Mouse (Mus musculus) kidney, postnatal 0 days (tissue): ENCODE data around the gene Ctdspl2. TPM values are rescaled to one million over a fixed set of nuclear protein-coding genes. Genes with fewer than 3 reads are reported as not detected.

Experiments used
- ATAC-seq: fragments of 200-750 bp; cut with Nextera tagmentation; replicated peaks from 2 replicates; pipeline ENCODE4 v1.8.0; 2017; ENCODE audit warnings: low read depth, moderate number of reproducible peaks, moderate TSS enrichment, moderate library complexity; ENCODE audit not compliant: low FRiP score
- DNase-seq: peaks from one replicate; pipeline ENCODE4 v3.0.0-alpha.2; 2016; ENCODE audit warnings: low spot score
- H3K27ac ChIP-seq: fragments of 300-500 bp; sonication (generic); 2 replicates; pipeline ENCODE4 v1.5.1; 2014; ENCODE audit warnings: mild to moderate bottlenecking
- H3K27me3 ChIP-seq: fragments of 300-500 bp; sonication (generic); 2 replicates; pipeline ENCODE4 v1.6.1; 2014; ENCODE audit warnings: low read length, mixed read lengths; ENCODE audit not compliant: insufficient read depth
- H3K36me3 ChIP-seq: fragments of 300-500 bp; sonication (generic); 2 replicates; pipeline ENCODE4 v1.6.1; 2014; ENCODE audit warnings: low read length, mixed read lengths; ENCODE audit not compliant: insufficient read depth
- H3K4me1 ChIP-seq: fragments of 300-500 bp; sonication (generic); replicated peaks from 2 replicates; pipeline ENCODE4 v1.6.1; 2014; ENCODE audit warnings: antibody characterized with exemption, low read length, mixed read lengths; ENCODE audit not compliant: insufficient read depth
- H3K4me2 ChIP-seq: fragments of 300-500 bp; sonication (generic); 2 replicates; pipeline ENCODE4 v1.6.1; 2014; ENCODE audit warnings: mild to moderate bottlenecking, low read length, moderate library complexity, mixed read lengths
- H3K4me3 ChIP-seq: fragments of 300-500 bp; sonication (generic); replicated peaks from 2 replicates; pipeline ENCODE4 v1.5.1; 2014; ENCODE audit warnings: low read depth, low read length
- H3K9ac ChIP-seq: fragments of 300-500 bp; sonication (generic); 2 replicates; pipeline ENCODE4 v1.6.1; 2014; ENCODE audit warnings: low read depth, low read length
- H3K9me3 ChIP-seq: fragments of 300-500 bp; sonication (generic); replicated peaks from 2 replicates; pipeline ENCODE4 v1.6.1; 2016; ENCODE audit warnings: low read length, inconsistent platforms, mixed read lengths
- CTCF ChIP-seq: IDR thresholded peaks from 2 replicates; pipeline ENCODE4 v1.5.1; 2016; ENCODE audit warnings: antibody characterized with exemption, low read depth, mild to moderate bottlenecking, moderate library complexity
- WGBS: fragments of 180-500 bp; shearing (Covaris S2); extraction: QIAGEN DNeasy Blood & Tissue Kit; methylation state at CpG from one replicate; pipeline ENCODE4 v1.1.7; 2014; 5-methylcytosine and 5-hydroxymethylcytosine counted together
- microRNA-seq: library from miRNA; unstranded; fragments of <30 nt; microRNA quantifications from one replicate; pipeline ENCODE4, GENCODE M21; 2016
- polyA plus RNA-seq: library from polyadenylated mRNA; unstranded; fragments of >200 nt; fragmentation: Nextera tagmentation; extraction: Ambion mirVana; gene quantifications from 2 replicates; pipeline ENCODE4 v1.2.1, GENCODE M21; 2015

The Ctdspl2 gene
- polyA plus RNA-seq, 1 experiment from 2014 or later, result 38.9 TPM

DNA sequence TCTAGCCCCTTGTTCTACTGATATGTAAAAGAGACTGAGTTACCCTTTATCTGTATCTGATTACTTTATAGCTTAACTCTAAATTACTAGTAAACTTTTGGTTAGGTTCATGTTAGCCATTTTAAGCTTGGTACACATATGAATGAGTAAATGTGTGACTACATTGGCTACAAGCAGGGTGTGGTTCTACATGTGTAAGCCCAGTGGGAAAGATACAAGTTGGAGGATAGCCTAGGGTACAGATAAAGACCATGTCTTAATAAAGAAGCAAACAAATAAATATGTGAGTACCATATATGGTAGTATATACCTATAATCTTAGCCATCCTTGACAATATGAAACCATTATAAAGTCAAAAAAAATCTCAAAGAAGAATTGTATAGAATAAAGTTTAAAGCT is 88.1 kb downstream of the Ctdspl2 start:
- H3K4me1 ChIP-seq, result no peaks in the 10 kb centered on the region
- no peaks in the 10 kb centered on the region for H3K9me3 ChIP-seq
- no peak overlapping the region for H3K4me3 ChIP-seq
- ATAC-seq (no peak), DNase-seq (no peak)
- no peak overlapping the region for H3K4me2 ChIP-seq
- H3K27me3 ChIP-seq, result no peaks in the 10 kb centered on the region
- no peak overlapping the region for H3K9ac ChIP-seq
- no peak overlapping the region for H3K27ac ChIP-seq
- no peak for TF ChIP-seq CTCF
- peaks cover 10% of the 10 kb centered on the region; the same call in 1 of the 2 replicates for H3K36me3 ChIP-seq

- Histone ChIP-seq H3K9ac (no peak overlapping the region), H3K4me1 (no peaks in the 10 kb centered on the region), H3K27ac (no peak overlapping the region), H3K9me3 (no peaks in the 10 kb centered on the region), H3K36me3 (peaks cover 28% of the 10 kb centered on the region), H3K27me3 (no peaks in the 10 kb centered on the region), H3K4me2 (no peak overlapping the region), H3K4me3 (no peak overlapping the region)
- 91% methylated on average over 11 of the region's 11 CpGs for WGBS
- DNase-seq, result no peak
- no peak for ATAC-seq
- TF ChIP-seq CTCF, result no peak
These were observed 103.7 kb downstream of the Ctdspl2 start for GRCm38 (mm10) chr2:122059365-122060115.

Small RNA genes within 50 kb of the gene (microRNA-seq; reads per million reads assigned to microRNA genes)
- gene Gm47314, result not detected

Other genes with a start within 250 kb of the Ctdspl2 start
- 0.37 and 0.42 TPM in 2 replicates for gene Frmd5, start 148.9 kb upstream of the Ctdspl2 start, polyA plus RNA-seq
- 21.3 and 23.2 TPM in 2 replicates for gene Casc4, start 89.0 kb upstream of the Ctdspl2 start, polyA plus RNA-seq
- 0.17 TPM in 2 replicates for gene Mageb3, start 91 bp downstream of the Ctdspl2 start, polyA plus RNA-seq
- 11.1 and 11.8 TPM in 2 replicates for gene Eif3j1, start 72.5 kb downstream of the Ctdspl2 start, polyA plus RNA-seq
- gene Spg11, start 162.4 kb downstream of the Ctdspl2 start, polyA plus RNA-seq, result 6.0 TPM in 2 replicates
- 437 and 500 TPM in 2 replicates for gene B2m, start 191.7 kb downstream of the Ctdspl2 start, polyA plus RNA-seq
- not detected in 2 replicates for gene Trim69, start 204.7 kb downstream of the Ctdspl2 start, polyA plus RNA-seq
- gene Patl2, start 230.2 kb downstream of the Ctdspl2 start, polyA plus RNA-seq, result 0.04 and 0.06 TPM in 2 replicates
- not detected in 2 replicates for gene Terb2, start 230.3 kb downstream of the Ctdspl2 start, polyA plus RNA-seq